Mouse (Mus musculus): ENCODE results near the gene Tyw3. TPM values are rescaled to one million over a fixed set of nuclear protein-coding genes. Genes with fewer than 3 reads are reported as not detected.

Gene Tyw3
- polyA plus RNA-seq, 1 experiment from 2014 or later: 11.2 TPM

Other genes starting within 250 kb of the Tyw3 start
- gene Cryz, start 393 bp downstream of the Tyw3 start, polyA plus RNA-seq (2015; fragmentation: Nextera tagmentation; extraction: Ambion mirVana): 13.8 and 14.2 TPM in 2 replicates
- gene Erich3, start 66.8 kb upstream of the Tyw3 start, polyA plus RNA-seq (2015; fragmentation: Nextera tagmentation; extraction: Ambion mirVana): 0.09 TPM in 2 replicates

All from limb, embryonic 15.5 days (tissue).